9 mouse cellular contexts compared by ENCODE assay signal in the genomic region with DNA sequence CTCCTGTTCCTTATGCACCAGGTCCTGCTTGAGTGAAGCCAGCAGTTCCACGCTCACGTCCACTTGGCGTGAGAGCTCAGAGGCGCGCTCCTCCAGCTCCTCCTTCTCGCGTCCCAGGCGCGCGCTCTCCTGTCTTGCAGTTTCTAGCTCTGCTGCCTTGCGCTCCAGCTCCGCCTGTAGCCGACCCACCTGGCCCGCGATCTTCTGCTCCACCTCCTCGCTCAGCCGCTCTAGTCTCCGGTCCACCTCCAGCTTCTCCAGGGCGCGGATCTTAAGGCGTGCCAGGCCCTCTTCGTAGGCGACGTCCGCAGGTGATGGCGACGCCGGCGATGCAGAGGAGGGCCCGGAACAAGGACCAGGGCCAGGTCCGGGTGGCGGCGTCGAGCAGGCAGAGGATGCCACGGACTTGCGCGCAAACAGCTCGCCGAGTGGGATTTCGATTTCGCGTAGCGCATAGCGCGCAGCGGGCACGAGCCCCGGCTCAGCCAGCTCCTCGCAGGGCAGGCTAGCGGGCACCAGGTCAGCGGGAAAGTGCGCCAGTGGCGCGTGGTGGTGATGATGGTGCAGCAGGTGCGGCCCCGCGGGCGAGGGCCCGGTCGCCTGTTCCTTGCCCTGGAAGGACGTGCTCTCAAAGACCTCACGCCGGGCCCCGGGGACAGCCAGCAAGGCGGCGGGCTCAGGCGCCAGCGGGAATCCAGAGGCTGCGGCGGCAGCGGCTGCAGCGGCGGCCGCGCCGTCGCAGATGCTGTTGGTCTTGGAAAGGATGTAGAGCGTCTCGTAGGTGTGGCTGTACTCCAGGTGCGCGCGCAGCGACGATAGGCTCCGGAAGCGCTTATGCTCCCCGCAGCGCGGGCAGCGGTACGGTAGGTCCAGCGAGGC. TPM values are rescaled to one million over a fixed set of nuclear protein-coding genes. Genes with fewer than 3 reads are reported as not detected.
DNase-seq lines count a peak whose midpoint lies in the region; ATAC-seq lines count a peak whose summit lies in the region.
"Had no signal": no experiment of that assay in that cellular context is flagged by ENCODE, and none has a peak within 500 bp of the region (broad histone marks: within the 10 kb centered on the region; RNA-seq: fewer than 3 reads in every experiment).

No protein-coding gene starts in this region.

- peak overlapping the region; percentile 39 for H3K4me2 ChIP-seq in heart, embryonic 16.5 days (ENCODE audit: low read depth, low read length)
- H3K4me2 ChIP-seq in forebrain, embryonic 13.5 days, result peak overlapping the region; percentile 56
- H3K4me2 ChIP-seq in liver, embryonic 15.5 days, result peak overlapping the region; percentile 5; the same call in 1 of the 2 replicates

- peak overlapping the region; percentile 28 for H3K4me3 ChIP-seq in heart, embryonic 16.5 days (ENCODE audit: low read length)
- H3K4me3 ChIP-seq in forebrain, embryonic 13.5 days, result peak overlapping the region; percentile 39
- peak overlapping the region; percentile 7; the same call in 1 of the 2 replicates for H3K4me3 ChIP-seq in liver, embryonic 15.5 days (replicated peaks)

- H3K9me3 ChIP-seq in heart, embryonic 16.5 days (replicated peaks; ENCODE audit: control insufficient read depth, low read length), result no peaks in the 10 kb centered on the region; the same call in 1 of the 2 replicates
- H3K9me3 ChIP-seq in forebrain, embryonic 13.5 days (replicated peaks), result no peaks in the 10 kb centered on the region
- no peaks in the 10 kb centered on the region for H3K9me3 ChIP-seq in liver, embryonic 15.5 days (replicated peaks)

- no peak overlapping the region for H3K9ac ChIP-seq in heart, embryonic 16.5 days (ENCODE audit: low read length)
- H3K9ac ChIP-seq in forebrain, embryonic 13.5 days, result peak overlapping the region; percentile 37
- H3K9ac ChIP-seq in liver, embryonic 15.5 days, result no peak overlapping the region

- H3K27ac ChIP-seq in heart, embryonic 16.5 days (ENCODE audit: low read length), result no peak overlapping the region
- H3K27ac ChIP-seq in forebrain, embryonic 13.5 days, result no peak overlapping the region
- no peak overlapping the region for H3K27ac ChIP-seq in liver, embryonic 15.5 days (replicated peaks)

- WGBS in heart, embryonic 16.5 days, result 3% methylated on average over 90 of the region's 92 CpGs
- 3% methylated on average over 91 of the region's 92 CpGs for WGBS in forebrain, embryonic 13.5 days
- WGBS in liver, embryonic 15.5 days (ENCODE audit: insufficient replicate concordance), result 5% methylated on average over 90 of the region's 92 CpGs

- no peaks in the 10 kb centered on the region for H3K36me3 ChIP-seq in heart, embryonic 16.5 days (ENCODE audit: control insufficient read depth, insufficient read depth)
- H3K36me3 ChIP-seq in forebrain, embryonic 13.5 days (ENCODE audit: poor library complexity, severe bottlenecking), result no peaks in the 10 kb centered on the region
- no peaks in the 10 kb centered on the region for H3K36me3 ChIP-seq in liver, embryonic 15.5 days (replicated peaks)

- ATAC-seq in heart, embryonic 16.5 days (replicated peaks; ENCODE audit: extremely low read depth, insufficient read depth, low FRiP score), result no peak
- 0 out of 2 replicates have a peak, but pooled peaks have one; percentile 16 for ATAC-seq in forebrain, embryonic 13.5 days
- no peak for ATAC-seq in liver, embryonic 15.5 days (ENCODE audit: insufficient read depth)

- H3K4me1 ChIP-seq in heart, embryonic 16.5 days (ENCODE audit: control insufficient read depth, insufficient read depth, low read length), result peaks cover 7% of the 10 kb centered on the region; the same call in 1 of the 2 replicates
- H3K4me1 ChIP-seq in forebrain, embryonic 13.5 days, result peaks cover 12% of the 10 kb centered on the region
- H3K4me1 ChIP-seq in liver, embryonic 15.5 days (replicated peaks), result no peaks in the 10 kb centered on the region; the same call in 1 of the 2 replicates

- no peak for DNase-seq in heart, postnatal 14 days
- peak; percentile 67 for DNase-seq in ZHBTc4 (ENCODE audit: low read depth, low spot score)
- DNase-seq in yolk sac, embryonic 10.5 days (ENCODE audit: low spot score), result no peak
- DNase-seq in right cerebral cortex, postnatal 4 days, result no peak
- DNase-seq in adrenal gland, postnatal 4 days (ENCODE audit: low spot score in 2 of 2), result no peak

- intact Hi-C loops in heart, postnatal 14 days (cut with DNase I), result no loop called here

- H3K27me3 ChIP-seq in heart, embryonic 16.5 days (ENCODE audit: control insufficient read depth, insufficient read depth, low read length), result peaks cover 57% of the 10 kb centered on the region
- H3K27me3 ChIP-seq in forebrain, embryonic 13.5 days, result peaks cover 57% of the 10 kb centered on the region
- peaks cover 70% of the 10 kb centered on the region for H3K27me3 ChIP-seq in liver, embryonic 15.5 days

RNA-seq across cellular contexts. Expression of a gene that starts 18.7 kb away (rescaled TPM):
- polyA plus RNA-seq in heart, embryonic 16.5 days (2015; fragmentation: Nextera tagmentation; extraction: Ambion mirVana), result 0.02 TPM in 1 of 2 replicates, not detected in the other
- total RNA-seq in heart, postnatal 14 days (2021), result not detected
- 2.7 and 3.2 TPM in 2 replicates for polyA plus RNA-seq in forebrain, embryonic 13.5 days (2015; fragmentation: Nextera tagmentation; extraction: Ambion mirVana)
- polyA plus RNA-seq in liver, embryonic 15.5 days (2015; fragmentation: Nextera tagmentation; extraction: Ambion mirVana), result not detected in 2 replicates
- 1 to 10 TPM; 2.2 to 2.5 TPM for total RNA-seq in adrenal gland, postnatal 4 days (2021)

RNA-seq across cellular contexts. Expression of a gene that starts 29.3 kb away (rescaled TPM):
- polyA plus RNA-seq in heart, embryonic 16.5 days (2015; fragmentation: Nextera tagmentation; extraction: Ambion mirVana), result not detected in 2 replicates
- not detected for total RNA-seq in heart, postnatal 14 days (2021)
- not detected in 2 replicates for polyA plus RNA-seq in forebrain, embryonic 13.5 days (2015; fragmentation: Nextera tagmentation; extraction: Ambion mirVana)
- not detected in 2 replicates for polyA plus RNA-seq in liver, embryonic 15.5 days (2015; fragmentation: Nextera tagmentation; extraction: Ambion mirVana)
- total RNA-seq in adrenal gland, postnatal 4 days (2021), result under 1 TPM in 1 of 2 experiments, not detected in 1; 0.20 TPM
- total RNA-seq: MEL had no signal

RNA-seq across cellular contexts. Expression of a gene that starts 32.3 kb away (rescaled TPM):
- 44.2 and 50.9 TPM in 2 replicates for polyA plus RNA-seq in heart, embryonic 16.5 days (2015; fragmentation: Nextera tagmentation; extraction: Ambion mirVana)
- total RNA-seq in heart, postnatal 14 days (2021), result 10 to 100 TPM; 14.3 to 15.5 TPM
- 32.4 and 33.9 TPM in 2 replicates for polyA plus RNA-seq in forebrain, embryonic 13.5 days (2015; fragmentation: Nextera tagmentation; extraction: Ambion mirVana)
- 25.7 and 26.8 TPM in 2 replicates for polyA plus RNA-seq in liver, embryonic 15.5 days (2015; fragmentation: Nextera tagmentation; extraction: Ambion mirVana)
- 10 to 100 TPM; 14.8 to 17.4 TPM for total RNA-seq in adrenal gland, postnatal 4 days (2021)

RNA-seq across cellular contexts. Expression of a gene that starts 32.8 kb away (rescaled TPM):
- 376 and 381 TPM in 2 replicates for polyA plus RNA-seq in heart, embryonic 16.5 days (2015; fragmentation: Nextera tagmentation; extraction: Ambion mirVana)
- 100 to 1,000 TPM; 134 to 141 TPM for total RNA-seq in heart, postnatal 14 days (2021)
- polyA plus RNA-seq in forebrain, embryonic 13.5 days (2015; fragmentation: Nextera tagmentation; extraction: Ambion mirVana), result 668 and 694 TPM in 2 replicates
- 260 and 270 TPM in 2 replicates for polyA plus RNA-seq in liver, embryonic 15.5 days (2015; fragmentation: Nextera tagmentation; extraction: Ambion mirVana)
- 100 to 1,000 TPM; 238 to 245 TPM for total RNA-seq in adrenal gland, postnatal 4 days (2021)

RNA-seq across cellular contexts. Expression of a gene that starts 52.3 kb away (rescaled TPM):
- 35.0 and 35.6 TPM in 2 replicates for polyA plus RNA-seq in heart, embryonic 16.5 days (2015; fragmentation: Nextera tagmentation; extraction: Ambion mirVana)
- total RNA-seq in heart, postnatal 14 days (2021), result 1 to 10 TPM; 5.1 to 6.6 TPM
- polyA plus RNA-seq in forebrain, embryonic 13.5 days (2015; fragmentation: Nextera tagmentation; extraction: Ambion mirVana), result 40.0 and 51.9 TPM in 2 replicates
- polyA plus RNA-seq in liver, embryonic 15.5 days (2015; fragmentation: Nextera tagmentation; extraction: Ambion mirVana), result 20.1 and 21.4 TPM in 2 replicates
- 10 to 100 TPM; 39.3 to 43.5 TPM for total RNA-seq in adrenal gland, postnatal 4 days (2021)

Comparison
In these comparisons a context has a peak if more than half of its experiments do, and no peak if none do; other contexts are left out.
1. H3K4me2 ChIP-seq: peak in every context shown above with its lines; median percentile 56 in forebrain, embryonic 13.5 days; 39 in heart, embryonic 16.5 days; 5 in liver, embryonic 15.5 days.